Mouse (Mus musculus): ENCODE data around the gene Osgin1. TPM values are rescaled to one million over a fixed set of nuclear protein-coding genes. Genes with fewer than 3 reads are reported as not detected.

Gene Osgin1
- polyA plus RNA-seq, 1 experiment from 2014 or later = 57.9 TPM

DNA sequence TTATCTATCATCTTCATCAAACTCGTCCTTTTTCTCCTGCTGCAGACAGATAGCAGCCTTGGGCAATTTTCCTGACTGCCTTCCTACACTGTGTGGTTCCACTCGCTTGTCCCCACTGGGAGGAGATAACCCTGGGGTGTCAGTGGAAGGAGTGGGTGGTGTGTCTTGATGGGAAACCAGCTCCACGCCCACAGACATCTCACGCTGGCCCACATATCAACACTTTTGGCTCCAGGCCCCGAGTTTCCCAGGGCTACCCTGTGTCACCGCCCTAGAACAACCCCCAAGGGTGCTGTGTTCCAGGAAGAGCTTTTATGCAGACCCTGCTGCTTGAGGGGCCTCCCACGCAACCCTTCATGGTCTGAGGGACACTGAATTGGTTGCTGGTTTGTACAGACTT lies 29.8 kb downstream of the Osgin1 start:
- no peak overlapping the region for H3K9ac ChIP-seq (ENCODE audit: low read depth, low read length)
- H3K4me1 ChIP-seq (ENCODE audit: control insufficient read depth, low read depth, low read length) = no peaks in the 10 kb centered on the region
- H3K36me3 ChIP-seq (ENCODE audit: control insufficient read depth, insufficient read depth) = no peaks in the 10 kb centered on the region
- H3K9me3 ChIP-seq (replicated peaks; ENCODE audit: control insufficient read depth, low read length) = no peaks in the 10 kb centered on the region
- no peak overlapping the region for H3K4me2 ChIP-seq (ENCODE audit: low read depth, low read length)
- H3K27me3 ChIP-seq (ENCODE audit: control insufficient read depth, insufficient read depth, low read depth, low read length) = peaks cover 21% of the 10 kb centered on the region
- no peak for ATAC-seq (ENCODE audit: low read depth)
- no peak overlapping the region for H3K4me3 ChIP-seq (ENCODE audit: low read depth, low read length)
- WGBS (ENCODE audit: insufficient replicate concordance) = 33% methylated on average over 7 of the region's 7 CpGs
- H3K27ac ChIP-seq (ENCODE audit: low read length) = no peak overlapping the region

DNA sequence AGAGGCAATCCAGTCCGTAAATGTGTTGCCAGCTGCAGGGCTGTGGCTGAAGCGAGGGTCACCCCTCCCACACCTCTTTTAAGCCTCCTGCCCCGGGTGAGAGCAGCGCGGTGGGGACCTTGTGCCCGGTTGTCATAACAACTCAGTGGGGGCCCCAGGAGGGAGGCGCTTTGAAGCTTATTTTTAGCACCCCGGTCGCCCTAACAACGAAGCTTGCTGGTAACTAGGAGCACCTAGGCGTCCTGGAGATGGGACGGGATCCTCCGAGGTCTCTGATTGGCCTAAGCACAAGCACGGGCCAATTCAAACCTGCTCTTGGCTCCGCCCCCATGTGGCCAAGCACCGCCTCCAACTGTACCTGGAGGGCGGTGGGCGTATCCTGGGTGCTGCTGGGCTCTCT lies 32.2 kb downstream of the Osgin1 start:
- H3K4me2 ChIP-seq (ENCODE audit: low read depth, low read length) = no peak overlapping the region
- H3K36me3 ChIP-seq (ENCODE audit: control insufficient read depth, insufficient read depth) = no peaks in the 10 kb centered on the region
- no peaks in the 10 kb centered on the region for H3K4me1 ChIP-seq (ENCODE audit: control insufficient read depth, low read depth, low read length)
- no peaks in the 10 kb centered on the region for H3K9me3 ChIP-seq (replicated peaks; ENCODE audit: control insufficient read depth, low read length)
- no peak overlapping the region for H3K4me3 ChIP-seq (ENCODE audit: low read depth, low read length)
- ATAC-seq (ENCODE audit: low read depth) = no peak
- no peak overlapping the region for H3K27ac ChIP-seq (ENCODE audit: low read length)
- H3K27me3 ChIP-seq (ENCODE audit: control insufficient read depth, insufficient read depth, low read depth, low read length) = peaks cover 21% of the 10 kb centered on the region
- 5% methylated on average over 18 of the region's 18 CpGs for WGBS (ENCODE audit: insufficient replicate concordance)
- H3K9ac ChIP-seq (ENCODE audit: low read depth, low read length) = no peak overlapping the region

GRCm38 (mm10) chr8:119466794-119467193 lies 32.9 kb downstream of the Osgin1 start:
- H3K27ac ChIP-seq (ENCODE audit: low read length) = no peak overlapping the region
- H3K9ac ChIP-seq (ENCODE audit: low read depth, low read length) = no peak overlapping the region
- peaks cover 21% of the 10 kb centered on the region for H3K27me3 ChIP-seq (ENCODE audit: control insufficient read depth, insufficient read depth, low read depth, low read length)
- no peaks in the 10 kb centered on the region for H3K36me3 ChIP-seq (ENCODE audit: control insufficient read depth, insufficient read depth)
- no peak overlapping the region for H3K4me2 ChIP-seq (ENCODE audit: low read depth, low read length)
- no peaks in the 10 kb centered on the region for H3K9me3 ChIP-seq (replicated peaks; ENCODE audit: control insufficient read depth, low read length)
- no peak for ATAC-seq (ENCODE audit: low read depth)
- no peaks in the 10 kb centered on the region for H3K4me1 ChIP-seq (ENCODE audit: control insufficient read depth, low read depth, low read length)
- H3K4me3 ChIP-seq (ENCODE audit: low read depth, low read length) = no peak overlapping the region
- WGBS (ENCODE audit: insufficient replicate concordance) = 61% methylated on average over 10 of the region's 10 CpGs

- WGBS (ENCODE audit: insufficient replicate concordance) = 69% methylated on average over 8 of the region's 8 CpGs
- no peaks in the 10 kb centered on the region for H3K36me3 ChIP-seq (ENCODE audit: control insufficient read depth, insufficient read depth)
- no peak overlapping the region for H3K9ac ChIP-seq (ENCODE audit: low read depth, low read length)
- H3K27me3 ChIP-seq (ENCODE audit: control insufficient read depth, insufficient read depth, low read depth, low read length) = peaks cover 21% of the 10 kb centered on the region
- no peaks in the 10 kb centered on the region for H3K9me3 ChIP-seq (replicated peaks; ENCODE audit: control insufficient read depth, low read length)
- no peak overlapping the region for H3K4me2 ChIP-seq (ENCODE audit: low read depth, low read length)
- H3K27ac ChIP-seq (ENCODE audit: low read length) = no peak overlapping the region
- no peaks in the 10 kb centered on the region for H3K4me1 ChIP-seq (ENCODE audit: control insufficient read depth, low read depth, low read length)
- ATAC-seq (ENCODE audit: low read depth) = no peak
- no peak overlapping the region for H3K4me3 ChIP-seq (ENCODE audit: low read depth, low read length)
Observed at GRCm38 (mm10) chr8:119468091-119468490, 34.2 kb downstream of the Osgin1 start.

- Histone ChIP-seq H3K27me3 (ENCODE audit: control insufficient read depth, insufficient read depth, low read depth, low read length) (no peaks in the 10 kb centered on the region), H3K4me1 (ENCODE audit: control insufficient read depth, low read depth, low read length) (no peaks in the 10 kb centered on the region), H3K27ac (ENCODE audit: low read length) (no peak overlapping the region), H3K9ac (ENCODE audit: low read depth, low read length) (no peak overlapping the region), H3K4me2 (ENCODE audit: low read depth, low read length) (no peak overlapping the region), H3K9me3 (replicated peaks; ENCODE audit: control insufficient read depth, low read length) (no peaks in the 10 kb centered on the region), H3K4me3 (ENCODE audit: low read depth, low read length) (no peak overlapping the region), H3K36me3 (ENCODE audit: control insufficient read depth, insufficient read depth) (no peaks in the 10 kb centered on the region)
- 24% methylated on average over 5 of the region's 5 CpGs for WGBS (ENCODE audit: insufficient replicate concordance)
- ATAC-seq (ENCODE audit: low read depth) = no peak
Observed at GRCm38 (mm10) chr8:119478684-119479083, 44.8 kb downstream of the Osgin1 start.

DNA sequence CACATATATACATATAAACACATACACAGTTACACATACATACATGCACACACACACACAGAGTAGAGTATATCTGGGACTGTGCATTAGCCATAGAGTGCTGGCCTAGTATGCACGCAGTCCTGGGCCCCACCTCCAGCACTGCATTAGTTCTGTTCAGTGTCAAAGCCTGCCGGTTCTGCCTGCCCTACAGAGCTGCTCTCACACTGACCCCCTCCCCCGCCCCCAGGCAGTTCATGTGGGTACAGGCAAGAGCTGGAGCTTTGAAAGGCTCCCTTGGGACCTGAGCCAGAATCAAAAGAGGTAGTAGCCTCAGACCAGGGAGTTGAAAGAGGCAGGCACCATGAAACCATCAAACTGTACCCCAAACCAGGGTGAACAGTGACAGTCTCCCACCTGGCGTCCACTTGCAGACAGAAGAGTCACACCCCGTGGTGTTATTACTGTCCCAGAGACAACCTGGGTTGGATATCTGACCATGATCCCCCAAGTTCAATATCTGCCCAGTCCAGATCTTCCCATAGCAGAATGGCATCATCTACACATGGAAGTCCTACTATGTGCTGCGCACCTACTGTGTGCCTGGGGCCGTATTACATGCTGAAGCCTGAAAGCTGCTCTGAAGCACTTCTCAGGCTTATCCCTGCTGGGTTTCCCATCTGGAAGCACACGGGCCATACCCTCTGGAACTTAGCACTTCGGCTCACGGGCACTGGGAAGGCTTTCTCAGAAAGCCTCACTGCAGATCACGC lies 50.4 kb downstream of the Osgin1 start:
- no peaks in the 10 kb centered on the region for H3K27me3 ChIP-seq (ENCODE audit: control insufficient read depth, insufficient read depth, low read depth, low read length)
- WGBS (ENCODE audit: insufficient replicate concordance) = 70% methylated on average over 11 of the region's 11 CpGs
- no peak overlapping the region for H3K9ac ChIP-seq (ENCODE audit: low read depth, low read length)
- no peak overlapping the region for H3K27ac ChIP-seq (ENCODE audit: low read length)
- H3K36me3 ChIP-seq (ENCODE audit: control insufficient read depth, insufficient read depth) = no peaks in the 10 kb centered on the region
- H3K4me3 ChIP-seq (ENCODE audit: low read depth, low read length) = no peak overlapping the region
- ATAC-seq (ENCODE audit: low read depth) = no peak
- H3K4me1 ChIP-seq (ENCODE audit: control insufficient read depth, low read depth, low read length) = no peaks in the 10 kb centered on the region; the same call in 1 of the 2 replicates
- no peaks in the 10 kb centered on the region for H3K9me3 ChIP-seq (replicated peaks; ENCODE audit: control insufficient read depth, low read length)
- no peak overlapping the region for H3K4me2 ChIP-seq (ENCODE audit: low read depth, low read length)

DNA sequence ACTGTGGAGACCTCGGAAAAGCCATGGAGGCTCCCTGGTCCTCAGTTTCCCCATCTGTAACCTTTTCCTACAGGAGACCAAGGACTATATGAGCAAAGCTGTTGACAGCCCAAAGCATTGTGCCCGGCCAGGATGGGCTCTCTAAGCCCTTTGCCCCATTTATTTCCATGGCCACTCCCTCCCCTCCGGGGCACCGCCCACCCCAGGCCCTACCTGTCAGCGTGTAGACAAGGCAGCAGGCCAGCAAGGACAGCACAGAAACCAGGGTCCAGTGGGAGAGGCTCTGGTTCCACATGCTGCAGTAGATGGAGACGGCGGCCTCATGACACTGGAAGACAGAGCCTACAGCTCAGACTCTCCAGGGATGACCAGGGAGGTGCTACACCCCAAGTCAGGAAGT lies 53.2 kb downstream of the Osgin1 start:
- ATAC-seq (ENCODE audit: low read depth) = no peak

More for the DNA sequence above, 53.2 kb downstream of the Osgin1 start:
- Histone ChIP-seq H3K36me3 (ENCODE audit: control insufficient read depth, insufficient read depth) (no peaks in the 10 kb centered on the region), H3K4me2 (ENCODE audit: low read depth, low read length) (no peak overlapping the region), H3K4me1 (ENCODE audit: control insufficient read depth, low read depth, low read length) (peaks cover 3% of the 10 kb centered on the region), H3K27ac (ENCODE audit: low read length) (no peak overlapping the region), H3K9me3 (replicated peaks; ENCODE audit: control insufficient read depth, low read length) (no peaks in the 10 kb centered on the region), H3K9ac (ENCODE audit: low read depth, low read length) (no peak overlapping the region), H3K4me3 (ENCODE audit: low read depth, low read length) (no peak overlapping the region), H3K27me3 (ENCODE audit: control insufficient read depth, insufficient read depth, low read depth, low read length) (no peaks in the 10 kb centered on the region; the same call in 1 of the 2 replicates)
- WGBS (ENCODE audit: insufficient replicate concordance) = 66% methylated on average over 7 of the region's 7 CpGs

Other genes starting within 250 kb of the Osgin1 start
- 82.7 and 86.9 TPM in 2 replicates for gene Hsbp1, start 89.6 kb upstream of the Osgin1 start, polyA plus RNA-seq (2015; fragmentation: Nextera tagmentation; extraction: Ambion mirVana)
- 10.0 and 12.1 TPM in 2 replicates for gene Mlycd, start 39.2 kb upstream of the Osgin1 start, polyA plus RNA-seq (2015; fragmentation: Nextera tagmentation; extraction: Ambion mirVana)
- gene Necab2, start 12.6 kb downstream of the Osgin1 start, polyA plus RNA-seq (2015; fragmentation: Nextera tagmentation; extraction: Ambion mirVana) = 0.04 TPM in 1 of 2 replicates, not detected in the other
- gene Slc38a8, start 67.6 kb downstream of the Osgin1 start, polyA plus RNA-seq (2015; fragmentation: Nextera tagmentation; extraction: Ambion mirVana) = not detected in 2 replicates
- 27.6 and 29.6 TPM in 2 replicates for gene Mbtps1, start 124.6 kb downstream of the Osgin1 start, polyA plus RNA-seq (2015; fragmentation: Nextera tagmentation; extraction: Ambion mirVana)
- gene Hsdl1, start 141.1 kb downstream of the Osgin1 start, polyA plus RNA-seq (2015; fragmentation: Nextera tagmentation; extraction: Ambion mirVana) = 16.6 and 16.9 TPM in 2 replicates
- gene Dnaaf1, start 141.1 kb downstream of the Osgin1 start, polyA plus RNA-seq (2015; fragmentation: Nextera tagmentation; extraction: Ambion mirVana) = 0.06 and 0.08 TPM in 2 replicates
- gene Taf1c, start 171.1 kb downstream of the Osgin1 start, polyA plus RNA-seq (2015; fragmentation: Nextera tagmentation; extraction: Ambion mirVana) = 5.3 and 5.5 TPM in 2 replicates
- gene Adad2, start 178.6 kb downstream of the Osgin1 start, polyA plus RNA-seq (2015; fragmentation: Nextera tagmentation; extraction: Ambion mirVana) = not detected in 2 replicates
- gene Kcng4, start 201.6 kb downstream of the Osgin1 start, polyA plus RNA-seq (2015; fragmentation: Nextera tagmentation; extraction: Ambion mirVana) = not detected in 2 replicates
- 2.3 and 2.7 TPM in 2 replicates for gene Wfdc1, start 232.2 kb downstream of the Osgin1 start, polyA plus RNA-seq (2015; fragmentation: Nextera tagmentation; extraction: Ambion mirVana)